In genomic region chr7:19865246-19866036, GRCm38 (mm10) we compare ENCODE assay signal across 37 mouse cellular contexts. TPM values are rescaled to one million over a fixed set of nuclear protein-coding genes. Genes with fewer than 3 reads are reported as not detected.
DNase-seq lines count a peak whose midpoint lies in the region; ATAC-seq and TF ChIP-seq lines count a peak whose summit lies in the region.
"Had no signal": no experiment of that assay in that cellular context is flagged by ENCODE, and none has a peak within 500 bp of the region (broad histone marks: within the 10 kb centered on the region; RNA-seq: fewer than 3 reads in every experiment).

No protein-coding gene starts in this region.

- H3K27me3 ChIP-seq in heart, adult 2 months (ENCODE audit: control insufficient read depth, insufficient read depth, low read length), result no peaks in the 10 kb centered on the region
- no peaks in the 10 kb centered on the region for H3K27me3 ChIP-seq in testis, adult 2 months (ENCODE audit: control insufficient read depth, insufficient read depth, low read length)
- H3K27me3 ChIP-seq in liver, embryonic 14.5 days (ENCODE audit: control insufficient read depth, insufficient read depth, low read length), result no peaks in the 10 kb centered on the region
- H3K27me3 ChIP-seq: forebrain, embryonic 13.5 days; heart, embryonic 15.5 days; hindbrain, embryonic 13.5 days; midbrain, embryonic 13.5 days; neural tube, embryonic 13.5 days; Patski had no signal

- H3K9me3 ChIP-seq in liver, embryonic 14.5 days (ENCODE audit: control insufficient read depth, low read length), result no peaks in the 10 kb centered on the region
- H3K9me3 ChIP-seq: forebrain, embryonic 13.5 days; heart, embryonic 15.5 days; hindbrain, embryonic 13.5 days; midbrain, embryonic 13.5 days; neural tube, embryonic 13.5 days had no signal

- peak overlapping the region; percentile 82 for H3K27ac ChIP-seq in heart, adult 2 months
- H3K27ac ChIP-seq in testis, adult 2 months (ENCODE audit: control insufficient read depth, insufficient read depth, low read depth, low read length), result peak overlapping the region; percentile 58; the same call in 1 of the 2 replicates
- no peak overlapping the region for H3K27ac ChIP-seq in liver, embryonic 14.5 days
- H3K27ac ChIP-seq: forebrain, embryonic 13.5 days; heart, embryonic 15.5 days; hindbrain, embryonic 13.5 days; kidney, postnatal 0 days; macrophage; midbrain, embryonic 13.5 days; neural tube, embryonic 13.5 days had no signal

- H3K9ac ChIP-seq in heart, adult 2 months (ENCODE audit: low read depth, low read length), result no peak overlapping the region
- no peak overlapping the region for H3K9ac ChIP-seq in liver, embryonic 14.5 days (replicated peaks)
- H3K9ac ChIP-seq: forebrain, embryonic 13.5 days; heart, embryonic 15.5 days; hindbrain, embryonic 13.5 days; midbrain, embryonic 13.5 days; neural tube, embryonic 13.5 days had no signal

- no peak for DNase-seq in heart, adult 2 months
- DNase-seq in heart, adult 9 months (ENCODE audit: low spot score in 2 of 2), result no peak
- DNase-seq in testis, postnatal 10 days (ENCODE audit: low spot score), result no peak
- DNase-seq in liver, embryonic 14.5 days (ENCODE audit: low read depth in 3 of 3, low spot score in 3 of 3), result no peak
- peak; percentile 49 for DNase-seq in testis, postnatal 14 days (ENCODE audit: low spot score)
- no peak for DNase-seq in B cell, adult 2 months
- no peak for DNase-seq in cerebellum, adult 11 months
- DNase-seq: cerebellum, adult 8-10 months; cerebellum, postnatal 25 days; gastrocnemius, postnatal 25 days; kidney, postnatal 4 days; layer of hippocampus, adult 9-11 months; lung, adult 18-20 months; right cerebral cortex, postnatal 4 days; thymus, adult 2 months; thymus, postnatal 36 days had no signal

- H3K4me1 ChIP-seq in heart, adult 2 months (ENCODE audit: control insufficient read depth, insufficient read depth, low read length), result peaks cover 23% of the 10 kb centered on the region
- H3K4me1 ChIP-seq in testis, adult 2 months (ENCODE audit: control insufficient read depth, insufficient read depth, low read length), result peaks cover 11% of the 10 kb centered on the region
- H3K4me1 ChIP-seq in liver, embryonic 14.5 days (replicated peaks; ENCODE audit: control insufficient read depth in 2 of 2, insufficient read depth in 2 of 2, low read length in 1 of 2), result no peaks in the 10 kb centered on the region; a peak in 1 of 4 replicates
- H3K4me1 ChIP-seq: forebrain, embryonic 13.5 days; heart, embryonic 15.5 days; hindbrain, embryonic 13.5 days; midbrain, embryonic 13.5 days; neural tube, embryonic 13.5 days had no signal

- ATAC-seq in liver, embryonic 14.5 days (ENCODE audit: insufficient read depth), result peak; percentile 56
- ATAC-seq: forebrain, embryonic 13.5 days; lung, postnatal 0 days; midbrain, embryonic 13.5 days; Patski had no signal

- WGBS in heart, adult 2 months, result 65% methylated on average over 8 of the region's 8 CpGs
- 59% methylated on average over 8 of the region's 8 CpGs for WGBS in liver, embryonic 14.5 days (ENCODE audit: insufficient replicate concordance)

- no peak for TF ChIP-seq CTCF in heart, adult 2 months (IDR thresholded peaks at IDR 0.05)
- TF ChIP-seq CTCF in testis, adult 2 months (IDR thresholded peaks at IDR 0.05; ENCODE audit: control insufficient read depth, insufficient read depth, insufficient replicate concordance, low read depth, low read length), result no peak
- TF ChIP-seq CTCF in liver, embryonic 14.5 days (IDR thresholded peaks at IDR 0.05; ENCODE audit: low read depth), result no peak

- H3K4me3 ChIP-seq in heart, adult 2 months, result no peak overlapping the region
- H3K4me3 ChIP-seq in testis, adult 2 months (ENCODE audit: control insufficient read depth, low read depth, low read length), result no peak overlapping the region
- no peak overlapping the region for H3K4me3 ChIP-seq in liver, embryonic 14.5 days (ENCODE audit: insufficient read depth in 1 of 2, low read depth in 2 of 2, low read length in 2 of 2)
- H3K4me3 ChIP-seq: forebrain, embryonic 13.5 days; heart, embryonic 15.5 days; hindbrain, embryonic 13.5 days; midbrain, embryonic 13.5 days; neural tube, embryonic 13.5 days had no signal

- no peak for TF ChIP-seq EP300 in heart, adult 2 months (IDR thresholded peaks at IDR 0.05; ENCODE audit: insufficient read depth, low read depth, low read length)
- TF ChIP-seq EP300 in liver, embryonic 14.5 days (IDR thresholded peaks at IDR 0.05; ENCODE audit: low read depth), result no peak

- no peak overlapping the region for H3K4me2 ChIP-seq in liver, embryonic 14.5 days (ENCODE audit: low read depth)
- H3K4me2 ChIP-seq: forebrain, embryonic 13.5 days; heart, embryonic 15.5 days; hindbrain, embryonic 13.5 days; midbrain, embryonic 13.5 days; neural tube, embryonic 13.5 days had no signal

- H3K79me2 ChIP-seq in heart, adult 2 months (replicated peaks; ENCODE audit: control insufficient read depth, insufficient read depth, low read length), result no peaks in the 10 kb centered on the region

- intact Hi-C loops in heart, adult 2 months (cut with DNase I), result no loop called here

- H3K36me3 ChIP-seq in heart, adult 2 months (ENCODE audit: control insufficient read depth, insufficient read depth, low read length), result no peaks in the 10 kb centered on the region
- no peaks in the 10 kb centered on the region for H3K36me3 ChIP-seq in testis, adult 2 months (ENCODE audit: control insufficient read depth, insufficient read depth, low read length)
- no peaks in the 10 kb centered on the region for H3K36me3 ChIP-seq in liver, embryonic 14.5 days (replicated peaks; ENCODE audit: control insufficient read depth, insufficient read depth, low read depth)
- H3K36me3 ChIP-seq: heart, embryonic 15.5 days; hindbrain, embryonic 13.5 days; midbrain, embryonic 13.5 days; neural tube, embryonic 13.5 days had no signal

- TF ChIP-seq POLR2A in heart, adult 2 months (IDR thresholded peaks at IDR 0.05; ENCODE audit: insufficient read depth, low read depth, low read length), result no peak
- no peak for TF ChIP-seq POLR2A in testis, adult 2 months (IDR thresholded peaks at IDR 0.05; ENCODE audit: control insufficient read depth, low read depth, low read length)

RNA-seq across cellular contexts. Expression of gene Ceacam16, which starts 4.3 kb away (rescaled TPM):
- under 1 TPM in 1 of 2 experiments, not detected in 1; 0.14 TPM for total RNA-seq in heart, adult 2 months (2021)
- polyA plus RNA-seq in heart, adult 2 months (2012; rRNA removed), result 0.35 and 0.66 TPM in 2 replicates
- polyA plus RNA-seq in testis, adult 2 months (2012; rRNA removed), result 0.32 and 0.37 TPM in 2 replicates
- 0.04 TPM in 1 of 2 replicates, not detected in the other for polyA plus RNA-seq in liver, embryonic 14.5 days (2012; rRNA removed)
- polyA plus RNA-seq in liver, embryonic 14.5 days (2014; fragmentation: Nextera tagmentation; extraction: Ambion mirVana), result 0.08 TPM in 1 of 2 replicates, not detected in the other
- total RNA-seq: adrenal gland, adult 2 months; adrenal gland, postnatal 36 days; gastrocnemius, postnatal 25 days; left cerebral cortex, adult 18-20 months; left cerebral cortex, postnatal 14 days; megakaryocyte-erythroid progenitor cell, adult 5-6 weeks had no signal
- polyA plus RNA-seq: brain, embryonic 14.5 days; embryonic facial prominence, embryonic 11.5 days; forebrain, embryonic 13.5 days; heart, embryonic 15.5 days; kidney, postnatal 0 days; limb, embryonic 11.5 days; Patski had no signal

RNA-seq across cellular contexts. Expression of gene Gm19345, which starts 13.6 kb away (rescaled TPM):
- total RNA-seq in heart, adult 2 months (2021), result not detected
- polyA plus RNA-seq in heart, adult 2 months (2012; rRNA removed), result not detected in 2 replicates
- polyA plus RNA-seq in testis, adult 2 months (2012; rRNA removed), result 0.21 and 0.42 TPM in 2 replicates
- not detected in 2 replicates for polyA plus RNA-seq in liver, embryonic 14.5 days (2012; rRNA removed)
- polyA plus RNA-seq in liver, embryonic 14.5 days (2014; fragmentation: Nextera tagmentation; extraction: Ambion mirVana), result not detected in 2 replicates
- total RNA-seq: gastrocnemius, postnatal 25 days; heart, adult 8-10 months; heart, postnatal 36 days; megakaryocyte-erythroid progenitor cell, adult 5-6 weeks; MEL had no signal
- polyA plus RNA-seq: embryonic facial prominence, embryonic 11.5 days; heart, embryonic 15.5 days; kidney, postnatal 0 days; limb, embryonic 11.5 days; macrophage had no signal

RNA-seq across cellular contexts. Expression of gene Ceacam19, which starts 22.3 kb away (rescaled TPM):
- not detected for total RNA-seq in heart, adult 2 months (2021)
- polyA plus RNA-seq in heart, adult 2 months (2012; rRNA removed), result not detected in 2 replicates
- polyA plus RNA-seq in testis, adult 2 months (2012; rRNA removed), result not detected in 2 replicates
- 0.01 TPM in 1 of 2 replicates, not detected in the other for polyA plus RNA-seq in liver, embryonic 14.5 days (2012; rRNA removed)
- not detected in 2 replicates for polyA plus RNA-seq in liver, embryonic 14.5 days (2014; fragmentation: Nextera tagmentation; extraction: Ambion mirVana)
- total RNA-seq: adrenal gland, adult 2 months; adrenal gland, postnatal 36 days; gastrocnemius, postnatal 25 days; heart, adult 8-10 months; heart, postnatal 36 days; left cerebral cortex, adult 18-20 months; left cerebral cortex, postnatal 14 days; megakaryocyte-erythroid progenitor cell, adult 5-6 weeks had no signal
- polyA plus RNA-seq: adrenal gland, adult 2 months; embryonic facial prominence, embryonic 11.5 days; forebrain, embryonic 13.5 days; heart, embryonic 15.5 days; hindbrain, embryonic 13.5 days; limb, embryonic 11.5 days; midbrain, embryonic 13.5 days; neural tube, embryonic 13.5 days had no signal

RNA-seq across cellular contexts. Expression of gene Bcl3, which starts 42.9 kb away (rescaled TPM):
- 1 to 10 TPM; 3.5 to 6.1 TPM for total RNA-seq in heart, adult 2 months (2021)
- polyA plus RNA-seq in heart, adult 2 months (2012; rRNA removed), result 11.9 and 14.0 TPM in 2 replicates
- polyA plus RNA-seq in testis, adult 2 months (2012; rRNA removed), result 4.4 and 5.9 TPM in 2 replicates
- polyA plus RNA-seq in liver, embryonic 14.5 days (2012; rRNA removed), result 2.7 and 3.1 TPM in 2 replicates
- 3.5 and 3.8 TPM in 2 replicates for polyA plus RNA-seq in liver, embryonic 14.5 days (2014; fragmentation: Nextera tagmentation; extraction: Ambion mirVana)
- total RNA-seq: megakaryocyte-erythroid progenitor cell, adult 5-6 weeks had no signal

RNA-seq across cellular contexts. Expression of gene Pvr, which starts 55.5 kb away (rescaled TPM):
- total RNA-seq in heart, adult 2 months (2021), result 10 to 100 TPM; 20.1 to 24.5 TPM
- 18.1 and 34.0 TPM in 2 replicates for polyA plus RNA-seq in heart, adult 2 months (2012; rRNA removed)
- polyA plus RNA-seq in testis, adult 2 months (2012; rRNA removed), result 5.5 and 6.1 TPM in 2 replicates
- 2.3 and 2.6 TPM in 2 replicates for polyA plus RNA-seq in liver, embryonic 14.5 days (2012; rRNA removed)
- polyA plus RNA-seq in liver, embryonic 14.5 days (2014; fragmentation: Nextera tagmentation; extraction: Ambion mirVana), result 0.95 and 1.8 TPM in 2 replicates
- total RNA-seq: MEL had no signal
